Mouse (Mus musculus) layer of hippocampus, adult 8-10 months (tissue): ENCODE measurements around the gene Bcan. TPM values are rescaled to one million over a fixed set of nuclear protein-coding genes. Genes with fewer than 3 reads are reported as not detected.

ENCODE experiments used
- DNase-seq, 2 experiments: peaks; one replicate each; pipeline ENCODE4 v3.0.0; 2022; ENCODE audit warnings: low spot score in 2 of 2
- total RNA-seq, 4 experiments: library from RNA; stranded (reverse); gene quantifications; 2 replicates each; pipeline ENCODE4 v1.2.4; 2022

Bcan gene
- total RNA-seq, 4 experiments from 2014 or later, result 257 to 304 (median 278) TPM

DNA sequence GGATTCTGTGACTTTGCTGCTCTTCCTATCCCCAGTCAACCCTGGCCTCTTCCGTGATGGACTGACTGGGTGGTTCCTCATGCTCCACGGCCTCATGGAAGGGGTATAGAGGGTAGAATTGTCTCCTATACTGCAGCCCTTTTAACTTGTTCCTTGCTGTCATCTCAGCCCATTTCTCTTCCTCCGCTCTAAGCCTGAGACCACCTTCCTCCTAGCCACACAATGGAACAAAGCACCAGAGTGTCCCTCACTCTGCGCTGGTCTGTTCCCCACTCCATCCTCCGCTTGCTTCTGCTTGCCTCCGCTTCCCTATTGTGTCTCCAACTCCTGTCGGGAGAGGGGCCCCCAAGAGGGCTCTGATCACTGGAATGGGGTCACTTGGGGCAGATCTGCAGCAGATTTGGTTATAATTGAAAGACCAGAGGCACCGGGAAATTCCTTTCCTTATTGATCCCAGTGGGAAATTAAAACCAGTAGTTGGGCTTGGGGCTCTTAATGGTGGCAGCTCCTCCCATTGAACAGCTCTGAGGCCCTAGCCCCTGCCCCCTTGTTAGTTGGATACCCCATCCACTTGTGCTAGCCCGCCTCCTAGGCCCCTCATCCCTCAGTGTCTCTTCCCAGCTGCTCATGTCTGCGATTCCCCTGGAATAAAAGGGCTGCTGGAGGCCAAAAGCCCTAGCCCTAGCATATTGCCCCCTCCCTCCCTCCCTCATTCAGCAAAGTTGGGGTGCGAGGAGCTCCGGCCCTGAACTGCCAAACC is 54.1 kb downstream of the Bcan start:
- no peak for DNase-seq

DNA sequence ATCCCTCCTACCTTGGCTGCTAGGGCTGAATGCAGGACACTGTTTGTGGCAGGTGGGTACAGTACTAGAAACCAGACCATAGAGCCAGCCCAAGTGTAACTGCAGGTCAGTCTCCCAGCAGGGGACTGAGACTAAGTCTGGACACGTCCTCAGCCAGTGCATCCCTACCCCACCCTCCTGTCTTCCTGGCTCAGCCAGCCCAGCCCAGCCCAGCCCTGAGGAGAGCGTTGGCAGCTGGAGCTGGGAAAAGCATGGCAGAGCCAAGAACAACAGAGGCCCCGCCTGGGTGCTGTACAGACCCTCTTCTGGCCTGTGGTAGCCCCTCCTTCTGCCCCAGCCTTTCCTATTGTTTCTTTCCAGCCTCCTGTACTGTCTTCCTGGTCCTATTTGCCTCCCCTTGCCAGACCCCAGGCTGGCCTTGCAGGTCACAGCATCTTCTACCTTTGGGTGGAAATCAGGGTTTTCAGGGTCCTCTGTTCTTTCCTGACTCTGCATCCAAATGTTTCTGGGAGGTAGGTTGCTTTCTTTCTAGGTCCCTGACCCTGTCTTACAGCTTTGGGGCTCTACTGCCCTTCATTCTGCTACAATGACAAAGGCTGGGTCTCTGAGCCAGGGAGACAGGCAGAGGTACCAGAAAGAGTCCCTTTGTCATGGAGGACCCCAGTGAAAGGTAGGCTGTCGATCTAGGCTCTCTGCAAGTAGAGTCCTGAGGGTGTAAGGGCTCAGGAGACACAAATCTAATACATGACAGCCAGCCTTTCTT is 55.0 kb downstream of the Bcan start:
- DNase-seq, result no peak

DNA sequence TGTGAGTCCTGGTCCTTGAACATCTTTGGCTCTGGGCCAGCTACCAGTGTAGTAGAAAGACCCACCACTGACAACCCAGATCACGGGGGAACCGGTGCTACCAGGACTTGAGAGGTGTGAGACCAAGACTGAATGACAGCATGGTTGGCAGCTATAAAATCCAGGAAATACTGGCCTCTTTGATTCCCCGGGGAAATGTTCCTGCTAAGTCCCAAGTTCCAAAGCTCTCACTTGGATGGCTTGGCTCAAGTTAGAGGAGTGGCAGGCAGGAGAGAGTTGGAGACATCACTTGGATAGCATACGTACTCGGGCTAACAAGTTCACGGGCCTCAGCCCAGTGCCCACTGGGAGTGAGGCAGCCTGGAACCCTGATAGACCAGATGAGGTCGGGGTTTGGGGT is 56.4 kb downstream of the Bcan start:
- DNase-seq, result no peak

DNA sequence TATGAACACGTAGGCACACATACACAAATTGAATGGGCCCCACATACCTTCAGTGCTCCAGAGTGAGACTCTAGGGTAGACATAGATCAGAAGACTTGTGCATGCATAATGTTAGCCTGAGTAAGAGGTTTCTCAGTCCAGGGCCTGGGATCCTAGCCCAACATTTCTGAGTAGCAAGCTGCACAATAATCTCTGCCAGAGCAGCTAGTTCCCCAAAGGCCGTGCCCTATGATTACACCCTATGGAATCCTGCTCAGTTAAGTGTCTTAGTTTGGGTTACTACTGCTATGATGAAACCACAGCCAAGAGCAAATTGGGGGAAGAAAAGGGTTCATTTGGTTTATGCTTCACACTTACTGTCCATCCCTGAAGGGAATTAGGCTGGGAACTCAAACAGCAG is 57.6 kb downstream of the Bcan start:
- no peak for DNase-seq

DNA sequence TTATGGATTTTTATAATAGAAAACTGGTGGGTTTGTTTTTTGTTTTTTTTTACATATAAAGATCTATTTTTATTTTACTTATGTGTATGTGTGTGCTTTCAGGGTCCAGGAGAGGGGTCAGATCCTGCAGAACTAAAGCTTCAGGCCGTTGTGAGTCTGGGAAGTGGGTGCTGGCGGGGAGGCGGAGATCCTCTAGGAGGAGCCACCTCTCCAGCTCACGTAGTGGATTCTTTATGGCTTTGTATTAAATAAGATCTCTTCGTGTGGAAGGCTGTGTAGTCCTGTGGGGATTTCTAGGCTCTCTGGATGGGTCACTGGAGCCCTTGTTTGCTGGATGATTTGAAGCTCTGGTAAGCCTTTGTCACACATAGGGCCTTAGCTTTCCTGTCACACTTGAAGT is 59.4 kb downstream of the Bcan start:
- no peak for DNase-seq

Other genes with a start within 250 kb of the Bcan start
- gene Ntrk1, start 205.1 kb downstream of the Bcan start, total RNA-seq, result under 1 TPM; 0.13 to 0.20 (median 0.17) TPM
- gene Insrr, start 203.3 kb downstream of the Bcan start, total RNA-seq, result under 1 TPM; 0.49 to 1.00 (median 0.68) TPM
- 10 to 100 TPM; 10.5 to 12.7 (median 12.2) TPM for gene Pear1, start 175.9 kb downstream of the Bcan start, total RNA-seq
- not detected for gene Sh2d2a, start 153.5 kb downstream of the Bcan start, total RNA-seq
- gene Prcc, start 114.6 kb downstream of the Bcan start, total RNA-seq, result 10 to 100 TPM; 53.2 to 58.8 (median 53.7) TPM
- gene Hdgf, start 93.9 kb downstream of the Bcan start, total RNA-seq, result 100 to 1,000 TPM; 137 to 145 (median 140) TPM
- 10 to 100 TPM; 58.6 to 59.7 (median 59.5) TPM for gene Mrpl24, start 80.7 kb downstream of the Bcan start, total RNA-seq
- gene Isg20l2, start 69.9 kb downstream of the Bcan start, total RNA-seq, result 10 to 100 TPM; 12.7 to 16.1 (median 15.1) TPM
- 10 to 100 TPM; 25.2 to 31.5 (median 26.2) TPM for gene Rrnad1, start 69.5 kb downstream of the Bcan start, total RNA-seq
- 1 to 10 TPM; 3.9 to 5.9 (median 4.7) TPM for gene Crabp2, start 51.6 kb downstream of the Bcan start, total RNA-seq
- gene Nes, start 29.2 kb downstream of the Bcan start, total RNA-seq, result 1 to 10 TPM; 4.9 to 6.5 (median 5.5) TPM
- gene Hapln2, start 27.4 kb upstream of the Bcan start, total RNA-seq, result 10 to 100 TPM; 26.0 to 34.3 (median 29.3) TPM
- gene Gpatch4, start 42.9 kb upstream of the Bcan start, total RNA-seq, result 10 to 100 TPM; 14.0 to 19.9 (median 16.1) TPM
- gene Naxe, start 58.3 kb upstream of the Bcan start, total RNA-seq, result 10 to 100 TPM; 67.5 to 89.0 (median 81.9) TPM
- gene Ttc24, start 78.1 kb upstream of the Bcan start, total RNA-seq, result not detected
- 1 to 10 TPM in 1 of 4 experiments, under 1 TPM in 3; 0.12 to 1.2 (median 0.56) TPM for gene Iqgap3, start 81.7 kb upstream of the Bcan start, total RNA-seq
- 100 to 1,000 TPM; 189 to 206 (median 196) TPM for gene Mef2d, start 142.1 kb upstream of the Bcan start, total RNA-seq